ENCODE assay signal across 8 mouse cellular contexts in the genomic region with DNA sequence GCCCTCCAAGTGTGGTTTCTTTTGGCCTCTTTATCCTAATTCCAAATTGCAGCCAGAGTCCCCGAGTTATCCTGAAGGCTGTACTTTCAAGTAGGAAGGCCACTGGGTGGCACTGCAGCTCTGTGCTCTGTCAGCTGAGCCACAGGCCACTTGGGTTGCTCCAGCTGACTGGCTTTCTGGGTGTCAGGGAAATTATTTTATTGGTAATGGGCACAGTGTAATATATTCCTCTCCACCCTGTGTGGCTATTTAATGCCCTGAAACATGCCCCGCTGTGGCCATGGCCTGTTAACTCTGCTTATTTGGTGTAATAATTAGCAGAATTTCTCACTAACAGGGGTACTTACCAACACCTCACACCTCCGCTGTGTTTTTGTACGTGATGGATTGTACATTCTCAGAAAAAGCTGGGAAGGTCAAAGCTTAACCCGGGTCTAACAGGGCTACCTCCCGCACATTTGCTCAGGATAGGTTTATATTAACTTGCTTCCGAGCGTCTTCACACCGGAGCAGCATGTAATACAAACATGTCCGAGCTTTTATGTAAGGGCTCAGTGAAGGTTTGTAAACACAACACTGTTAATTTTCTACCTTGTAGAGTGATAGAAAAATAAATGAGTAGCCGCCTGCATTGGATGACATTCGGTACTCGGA.
A peak's percentile ranks its signal among the peaks of the same experiment; 100 is the strongest.
DNase-seq lines count a peak whose midpoint lies in the region; ATAC-seq lines count a peak whose summit lies in the region.

No protein-coding gene starts in this region.

- H3K4me2 ChIP-seq in intestine, embryonic 14.5 days (ENCODE audit: low read length): no peak overlapping the region

- no peaks in the 10 kb centered on the region for H3K27me3 ChIP-seq in intestine, embryonic 14.5 days (replicated peaks; ENCODE audit: control insufficient read depth, insufficient read depth, low read length)

- peak; percentile 16 for DNase-seq in WW6 (ENCODE audit: low read depth, low spot score)
- DNase-seq in cerebellum, postnatal 14 days: peak; percentile 90 to 91
- DNase-seq in frontal cortex, postnatal 36 days (ENCODE audit: low spot score in 2 of 2): peak; percentile 64 to 80
- peak; percentile 80 for DNase-seq in intestine, embryonic 14.5 days (ENCODE audit: low spot score)
- DNase-seq in left cerebral cortex, adult 8-10 months (ENCODE audit: low spot score in 2 of 2): peak; percentile 55 to 59
- peak; percentile 81 for DNase-seq in right cerebral cortex, postnatal 4 days

- H3K9me3 ChIP-seq in intestine, embryonic 14.5 days (ENCODE audit: control insufficient read depth, low read length): no peaks in the 10 kb centered on the region

- no peak overlapping the region for H3K4me3 ChIP-seq in intestine, embryonic 14.5 days (ENCODE audit: low read depth, low read length)

- WGBS in intestine, embryonic 14.5 days: 42% methylated on average over 13 of the region's 13 CpGs

- H3K36me3 ChIP-seq in intestine, embryonic 14.5 days (ENCODE audit: control insufficient read depth, insufficient read depth, low read length): no peaks in the 10 kb centered on the region

- 0 out of 2 replicates have a peak, but pooled peaks have one; percentile 37 for ATAC-seq in intestine, embryonic 14.5 days (replicated peaks; ENCODE audit: low FRiP score, low TSS enrichment, low read depth)
- peak; percentile 56 for ATAC-seq in megakaryocyte progenitor cell, adult 5-6 weeks (replicated peaks; ENCODE audit: poor library complexity)
- no peak for ATAC-seq in inflammation-experienced regulatory T-cells, adult 6 months

- no peak overlapping the region for H3K27ac ChIP-seq in intestine, embryonic 14.5 days (ENCODE audit: low read depth)

- H3K4me1 ChIP-seq in intestine, embryonic 14.5 days (replicated peaks; ENCODE audit: control insufficient read depth, insufficient read depth, low read length): peaks cover 34% of the 10 kb centered on the region

- H3K9ac ChIP-seq in intestine, embryonic 14.5 days (ENCODE audit: low read length): no peak overlapping the region

Comparison
In these comparisons a context has a peak if more than half of its experiments do, and no peak if none do; other contexts are left out.
1. DNase-seq: peak in every context shown above with its lines; median percentile 90 in cerebellum, postnatal 14 days; 81 in right cerebral cortex, postnatal 4 days; 80 in intestine, embryonic 14.5 days; 72 in frontal cortex, postnatal 36 days; 57 in left cerebral cortex, adult 8-10 months; 16 in WW6.